Mouse (Mus musculus): ENCODE measurements around the gene Tac2.

Tac2 gene

GRCm38 (mm10) chr10:127728437-127728836 is 4.2 kb downstream of the Tac2 start:
- no peak for DNase-seq

- no peak for DNase-seq
Observed at GRCm38 (mm10) chr10:127730285-127730932, 6.1 kb downstream of the Tac2 start.

- no peak for DNase-seq
Observed at GRCm38 (mm10) chr10:127730933-127731310, 6.6 kb downstream of the Tac2 start.

- DNase-seq: no peak
Observed at GRCm38 (mm10) chr10:127731397-127731796, 7.1 kb downstream of the Tac2 start.

GRCm38 (mm10) chr10:127734434-127734833 is 10.2 kb downstream of the Tac2 start:
- no peak for DNase-seq

- no peak for DNase-seq
Observed at GRCm38 (mm10) chr10:127736266-127736665, 12.0 kb downstream of the Tac2 start.

GRCm38 (mm10) chr10:127736916-127737315 is 12.6 kb downstream of the Tac2 start:
- no peak for DNase-seq

GRCm38 (mm10) chr10:127737552-127737951 is 13.3 kb downstream of the Tac2 start:
- DNase-seq: no peak

GRCm38 (mm10) chr10:127738151-127738882 is 14.0 kb downstream of the Tac2 start:
- DNase-seq: peak; percentile 40 to 63

- DNase-seq: peak; percentile 78 to 91
Observed at GRCm38 (mm10) chr10:127739083-127739660, 14.9 kb downstream of the Tac2 start, which contains the start of gene Zbtb39. Zbtb39 (plus strand) TSS chr10:127739538.

- peak; percentile 31 to 63 for DNase-seq
Observed at GRCm38 (mm10) chr10:127739661-127740161, 15.4 kb downstream of the Tac2 start.

GRCm38 (mm10) chr10:127744661-127745060 is 20.4 kb downstream of the Tac2 start:
- peak; percentile 68 to 73 for DNase-seq

GRCm38 (mm10) chr10:127745886-127746285 is 21.6 kb downstream of the Tac2 start:
- no peak for DNase-seq

- peak; percentile 76 to 86 for DNase-seq
Observed at GRCm38 (mm10) chr10:127747254-127747653, 23.0 kb downstream of the Tac2 start.

- DNase-seq: peak; percentile 73 to 91
Observed at GRCm38 (mm10) chr10:127748847-127749612, 24.8 kb downstream of the Tac2 start.

GRCm38 (mm10) chr10:127750136-127750777 is 26.0 kb downstream of the Tac2 start:
- DNase-seq: peak in 1 of 2 experiments; percentile 64

- DNase-seq: peak; percentile 64 to 80
Observed at GRCm38 (mm10) chr10:127751548-127751947, 27.3 kb downstream of the Tac2 start, which contains the start of gene Gpr182. Gpr182 (minus strand) TSS chr10:127751732.

- peak; percentile 74 to 79 for DNase-seq
Observed at GRCm38 (mm10) chr10:127754566-127755166, 30.4 kb downstream of the Tac2 start.

GRCm38 (mm10) chr10:127755246-127755645 is 31.0 kb downstream of the Tac2 start:
- peak in 1 of 2 experiments; percentile 36 for DNase-seq

- DNase-seq: peak; percentile 35 to 43
Observed at GRCm38 (mm10) chr10:127755770-127756468, 31.6 kb downstream of the Tac2 start.
